Mouse (Mus musculus): ENCODE data around the gene Inpp4b. TPM values are rescaled to one million over a fixed set of nuclear protein-coding genes. Genes with fewer than 3 reads are reported as not detected.
"Not testable (repeated sequence)": the region's sequence is repeated elsewhere in the genome, so short reads cannot be mapped to it uniquely, and the experiment has no call there.

The Inpp4b gene
- total RNA-seq, 2 experiments from 2014 or later = 9.9 to 11.2 TPM

GRCm38 (mm10) chr8:81996239-81996638, 653.9 kb downstream of the Inpp4b start:
- intact Hi-C loops (cut with DNase I) = no loop called here
- DNase-seq (ENCODE audit: extremely low spot score in 1 of 2, low spot score in 2 of 2) = no peak

GRCm38 (mm10) chr8:81996823-81997222, 654.5 kb downstream of the Inpp4b start:
- peak in 1 of 2 experiments; percentile 20 for DNase-seq (ENCODE audit: extremely low spot score in 1 of 2, low spot score in 2 of 2)
- intact Hi-C loops (cut with DNase I) = no loop called here

DNA sequence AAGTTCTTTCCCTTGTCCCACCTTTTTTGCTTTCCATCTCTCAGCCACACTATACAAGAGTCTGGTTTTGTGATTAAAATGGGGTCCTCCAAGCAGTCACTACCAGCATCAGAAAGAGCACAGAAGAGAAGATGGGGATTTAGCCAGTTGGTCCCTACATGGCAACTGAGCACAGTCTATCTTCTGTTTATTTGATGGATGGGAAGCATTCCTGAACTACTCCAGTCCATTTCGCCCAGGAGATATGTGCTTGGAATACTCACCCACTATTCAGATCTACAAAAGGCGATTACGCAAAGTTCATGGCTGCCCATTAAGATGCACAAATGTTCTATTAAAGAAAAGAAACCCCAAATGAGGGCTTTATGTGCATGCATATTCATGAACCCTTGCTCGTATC, 661.8 kb downstream of the Inpp4b start:
- no peak for DNase-seq (ENCODE audit: extremely low spot score in 1 of 2, low spot score in 2 of 2)
- intact Hi-C loops (cut with DNase I) = no loop called here

DNA sequence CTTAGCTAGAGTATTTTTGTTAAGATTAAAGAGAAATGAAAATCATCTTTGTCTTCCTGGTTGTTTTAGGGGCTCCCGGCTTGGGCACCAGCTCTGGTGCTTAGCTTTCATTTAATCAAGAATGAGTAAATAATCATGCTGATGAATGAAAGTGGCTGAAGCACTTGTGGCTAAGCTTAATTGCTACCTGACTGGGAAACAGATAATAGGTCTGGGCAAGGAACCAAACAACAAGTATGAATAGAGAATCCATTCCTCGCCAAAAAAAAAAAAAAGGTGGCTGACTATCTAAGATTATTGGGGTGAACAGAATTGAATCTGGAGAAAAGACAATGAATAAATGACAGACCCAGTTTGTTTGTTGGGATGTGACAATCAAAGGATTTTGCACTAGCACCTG, 663.1 kb downstream of the Inpp4b start:
- intact Hi-C loops (cut with DNase I) = no loop called here
- DNase-seq (ENCODE audit: extremely low spot score in 1 of 2, low spot score in 2 of 2) = no peak

DNA sequence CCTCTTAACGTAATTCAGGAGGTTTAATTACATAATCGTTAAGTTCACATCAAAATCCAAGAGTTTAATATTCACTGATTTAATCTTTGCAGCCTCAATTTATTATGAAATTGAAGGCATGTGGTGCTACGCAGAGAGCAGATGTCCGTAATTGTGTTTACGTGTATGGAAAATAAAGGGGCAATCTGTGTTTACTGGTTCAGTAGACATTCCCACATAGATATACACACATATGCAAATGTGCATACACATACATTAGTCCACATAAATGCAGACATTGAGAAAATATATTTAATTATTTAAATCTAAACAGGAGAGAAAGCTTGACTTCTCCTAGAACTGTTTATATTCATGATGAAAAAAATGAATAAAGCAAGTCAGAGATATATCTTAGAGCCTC, 675.4 kb downstream of the Inpp4b start:
- intact Hi-C loops (cut with DNase I) = no loop called here
- no peak for DNase-seq (ENCODE audit: extremely low spot score in 1 of 2, low spot score in 2 of 2)

DNA sequence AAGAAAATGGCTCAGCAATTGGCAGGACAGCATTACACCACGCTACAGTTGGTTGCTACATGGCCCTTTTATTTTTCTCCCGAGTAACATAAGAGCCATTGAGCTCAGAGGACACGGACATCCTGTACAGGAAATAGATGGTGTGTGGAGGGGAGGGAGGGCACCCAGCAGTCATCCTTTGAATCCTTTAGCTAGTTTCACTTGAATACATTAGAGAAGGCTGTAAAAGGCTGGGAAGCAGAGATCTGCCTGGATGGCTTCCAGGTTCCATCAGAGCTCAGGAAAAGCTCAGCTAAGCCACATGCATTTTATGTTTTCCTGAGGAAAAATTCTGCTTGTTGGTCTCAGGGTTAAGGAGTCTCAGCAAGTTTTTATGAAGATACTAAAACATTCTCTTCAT, 685.0 kb downstream of the Inpp4b start:
- peak; percentile 17 to 32 for DNase-seq (ENCODE audit: extremely low spot score in 1 of 2, low spot score in 2 of 2)
- intact Hi-C loops (cut with DNase I) = loop anchor here (5.0 to 10.0 kb wide), 2 partner anchors 543 to 685 kb away; partner anchors contain the start of gene Inpp4b

DNA sequence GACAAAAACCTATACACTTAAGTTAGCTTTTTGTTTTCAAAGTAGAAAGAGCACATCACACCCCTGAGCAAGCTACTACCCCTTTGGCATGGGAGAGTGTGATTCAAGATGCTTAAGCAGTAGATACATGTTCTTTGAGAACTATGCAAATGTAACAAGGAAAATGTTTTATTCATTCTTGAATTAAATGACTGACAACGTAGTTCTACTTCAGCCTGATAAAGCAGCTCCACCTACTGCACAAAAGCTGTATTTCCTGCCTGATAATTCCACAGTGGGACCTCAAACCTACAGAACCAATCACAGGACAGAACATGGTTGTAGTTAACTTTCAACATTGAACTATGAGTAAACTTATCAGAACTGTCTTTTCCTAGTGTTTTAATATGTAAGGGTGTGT, 686.5 kb downstream of the Inpp4b start:
- peak; percentile 19 to 38 for DNase-seq (ENCODE audit: extremely low spot score in 1 of 2, low spot score in 2 of 2)
- intact Hi-C loops (cut with DNase I) = loop anchor here (5.0 to 10.0 kb wide), 2 partner anchors 544 to 687 kb away; partner anchors contain the start of gene Inpp4b

DNA sequence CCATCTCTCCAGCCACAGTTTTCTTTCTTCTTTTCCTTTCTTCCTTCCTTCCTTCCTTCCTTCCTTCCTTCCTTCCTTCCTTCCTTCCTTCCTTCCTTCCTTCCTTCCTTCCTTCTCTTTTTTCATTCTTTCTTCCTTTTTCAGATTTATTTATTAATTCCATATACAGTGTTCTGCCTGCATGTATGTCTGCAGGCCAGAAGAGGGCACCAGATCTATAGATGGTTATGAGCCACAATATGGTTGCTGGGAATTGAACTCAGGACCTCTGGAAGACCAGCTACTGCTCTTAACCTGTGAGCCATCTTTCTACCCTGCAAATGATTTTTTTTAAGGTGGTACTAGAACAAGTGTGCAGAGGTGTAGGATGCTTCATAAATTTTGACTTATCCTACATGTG, 689.7 kb downstream of the Inpp4b start:
- intact Hi-C loops (cut with DNase I); DNase-seq (ENCODE audit: extremely low spot score in 1 of 2, low spot score in 2 of 2): not testable (repeated sequence)

DNA sequence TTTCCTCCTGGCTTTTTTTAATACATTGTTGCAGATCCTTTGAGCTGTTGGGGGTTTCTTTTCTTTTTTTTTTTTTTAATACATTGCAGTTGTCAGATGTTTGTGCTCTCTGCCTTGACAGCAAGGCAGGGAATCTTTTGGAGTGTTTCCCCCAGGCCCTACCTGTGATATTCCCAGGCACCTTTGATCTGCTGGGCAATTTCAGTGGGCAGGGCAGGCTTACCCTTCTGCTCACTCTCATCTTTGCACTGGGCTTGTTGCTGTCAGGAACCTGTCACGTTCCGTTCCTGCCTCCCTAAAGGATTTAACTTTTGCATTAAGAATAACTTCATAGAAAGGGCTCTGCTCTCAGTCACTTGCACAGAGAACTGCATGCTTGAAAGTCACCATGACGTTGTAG, 711.7 kb downstream of the Inpp4b start:
- DNase-seq (ENCODE audit: extremely low spot score in 1 of 2, low spot score in 2 of 2) = no peak
- intact Hi-C loops (cut with DNase I) = no loop called here

DNA sequence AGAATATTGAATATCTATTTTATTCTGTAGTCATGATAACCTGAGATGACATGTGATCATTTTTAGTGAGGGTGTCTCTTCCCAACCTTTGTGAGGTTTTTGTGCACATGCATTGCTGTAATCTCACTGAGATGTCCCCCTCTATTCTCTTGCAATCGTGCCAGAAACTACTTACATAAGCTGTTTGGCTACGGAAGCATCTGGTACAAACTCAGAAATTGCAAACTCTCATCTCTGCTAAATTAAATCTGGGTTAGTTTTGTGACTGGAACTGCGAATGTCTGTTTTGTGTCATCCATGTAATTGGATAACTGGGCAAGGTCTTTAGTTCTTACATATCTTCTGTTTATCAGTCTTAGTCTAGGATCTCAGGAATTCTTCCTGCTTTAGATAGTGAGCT, 725.3 kb downstream of the Inpp4b start:
- no peak for DNase-seq (ENCODE audit: extremely low spot score in 1 of 2, low spot score in 2 of 2)
- intact Hi-C loops (cut with DNase I) = no loop called here

GRCm38 (mm10) chr8:82079267-82079666, 736.9 kb downstream of the Inpp4b start:
- intact Hi-C loops (cut with DNase I) = no loop called here
- no peak for DNase-seq (ENCODE audit: extremely low spot score in 1 of 2, low spot score in 2 of 2)

- DNase-seq (ENCODE audit: extremely low spot score in 1 of 2, low spot score in 2 of 2); intact Hi-C loops (cut with DNase I): not testable (repeated sequence)
Measured at GRCm38 (mm10) chr8:82086631-82087030, 744.3 kb downstream of the Inpp4b start.

GRCm38 (mm10) chr8:82090901-82091300, 748.5 kb downstream of the Inpp4b start:
- intact Hi-C loops (cut with DNase I) = no loop called here
- no peak for DNase-seq (ENCODE audit: extremely low spot score in 1 of 2, low spot score in 2 of 2)

DNA sequence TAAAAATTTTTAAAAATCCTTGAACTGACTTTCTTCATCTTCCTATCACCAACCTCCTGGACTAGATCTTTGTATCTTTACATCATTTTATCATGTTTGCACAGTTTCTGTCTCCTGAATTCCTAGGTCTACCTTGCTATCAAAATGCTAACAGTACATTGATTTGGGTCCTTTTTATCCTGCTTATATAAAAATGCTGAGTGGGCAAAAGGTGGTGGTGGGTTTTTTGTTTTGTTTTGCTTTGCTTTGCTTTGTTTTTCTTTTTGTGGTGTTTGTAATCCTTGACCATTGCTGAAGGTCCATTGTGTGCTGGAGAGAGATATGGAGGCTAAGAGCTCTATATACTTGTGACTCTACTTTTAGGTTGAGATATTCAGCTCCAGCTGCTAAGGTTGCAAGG, 750.9 kb downstream of the Inpp4b start:
- intact Hi-C loops (cut with DNase I) = no loop called here
- DNase-seq (ENCODE audit: extremely low spot score in 1 of 2, low spot score in 2 of 2) = no peak

DNA sequence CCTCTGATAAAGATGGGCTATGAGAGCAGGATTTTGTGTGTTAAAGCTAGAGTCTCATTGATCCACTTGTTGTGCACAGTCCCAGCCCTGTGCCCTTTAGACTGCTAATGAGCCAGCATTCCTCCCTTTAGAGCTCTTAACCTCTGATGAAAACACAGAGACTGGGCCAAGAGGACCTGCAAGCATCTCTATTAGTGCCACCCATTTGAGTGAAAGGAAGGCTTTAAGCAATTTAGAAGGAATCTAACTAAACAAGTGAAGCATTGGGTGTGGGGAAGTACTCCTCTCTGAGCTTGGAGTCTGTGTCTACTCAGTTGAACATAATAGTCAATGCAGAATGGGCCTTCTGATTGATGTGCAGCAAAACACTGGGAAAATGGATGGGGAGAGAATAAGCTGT, 762.2 kb downstream of the Inpp4b start:
- DNase-seq (ENCODE audit: extremely low spot score in 1 of 2, low spot score in 2 of 2) = no peak
- intact Hi-C loops (cut with DNase I) = no loop called here

DNA sequence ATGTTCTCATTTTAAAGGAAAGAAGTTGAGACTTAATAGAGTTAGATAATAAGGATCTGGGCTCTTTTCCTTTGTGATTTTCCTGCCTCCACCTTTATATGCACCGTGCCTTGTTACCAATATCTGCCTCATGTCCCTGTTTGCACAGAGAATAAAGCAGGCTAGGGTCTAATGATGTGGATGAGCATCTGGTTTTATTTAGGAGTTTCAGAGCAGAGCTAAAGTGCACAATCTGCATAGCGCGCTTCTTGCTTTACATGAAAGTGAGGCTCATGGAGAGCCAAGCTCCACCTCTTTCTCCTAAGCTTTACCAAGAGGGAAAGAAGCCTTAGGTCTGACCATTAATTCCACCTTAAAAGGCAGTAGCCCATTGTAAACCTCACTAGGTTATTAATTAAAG, 763.8 kb downstream of the Inpp4b start:
- intact Hi-C loops (cut with DNase I) = no loop called here
- DNase-seq (ENCODE audit: extremely low spot score in 1 of 2, low spot score in 2 of 2) = no peak

DNA sequence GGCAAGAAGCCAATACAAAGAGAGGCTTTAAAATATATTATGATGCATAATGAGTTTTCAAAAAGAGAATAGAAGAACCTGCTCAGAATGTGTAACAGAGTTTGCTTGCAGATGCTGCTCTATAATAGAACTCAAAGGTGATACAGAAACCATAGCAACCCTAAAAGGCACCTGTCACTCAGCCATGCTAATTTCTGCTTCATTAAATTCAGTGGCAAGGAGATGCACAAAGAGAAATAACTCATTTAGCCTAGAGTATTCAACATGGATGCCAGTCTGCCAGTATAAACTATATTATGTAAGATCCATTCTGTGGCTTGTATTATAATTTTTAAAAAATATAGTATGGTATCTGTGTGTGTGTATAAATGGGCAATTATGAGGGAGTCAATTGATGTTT, 807.9 kb downstream of the Inpp4b start:
- no peak for DNase-seq (ENCODE audit: extremely low spot score in 1 of 2, low spot score in 2 of 2)
- intact Hi-C loops (cut with DNase I) = no loop called here

GRCm38 (mm10) chr8:82157928-82158327, 815.6 kb downstream of the Inpp4b start:
- no peak for DNase-seq (ENCODE audit: extremely low spot score in 1 of 2, low spot score in 2 of 2)
- intact Hi-C loops (cut with DNase I) = no loop called here

Data from left cerebral cortex, postnatal 10 days (tissue).